Mouse (Mus musculus) layer of hippocampus, postnatal 36 days (tissue): ENCODE data around the gene Slc20a1. TPM values are rescaled to one million over a fixed set of nuclear protein-coding genes. Genes with fewer than 3 reads are reported as not detected.

Experiments used
- DNase-seq, 2 experiments: peaks; one replicate each; pipeline ENCODE4 v3.0.0; 2022
- total RNA-seq, 2 experiments: library from RNA; stranded (reverse); gene quantifications; 2 replicates each; pipeline ENCODE4 v1.2.3; 2021

The Slc20a1 gene
- total RNA-seq, 2 experiments from 2014 or later = 115 to 119 TPM

DNA sequence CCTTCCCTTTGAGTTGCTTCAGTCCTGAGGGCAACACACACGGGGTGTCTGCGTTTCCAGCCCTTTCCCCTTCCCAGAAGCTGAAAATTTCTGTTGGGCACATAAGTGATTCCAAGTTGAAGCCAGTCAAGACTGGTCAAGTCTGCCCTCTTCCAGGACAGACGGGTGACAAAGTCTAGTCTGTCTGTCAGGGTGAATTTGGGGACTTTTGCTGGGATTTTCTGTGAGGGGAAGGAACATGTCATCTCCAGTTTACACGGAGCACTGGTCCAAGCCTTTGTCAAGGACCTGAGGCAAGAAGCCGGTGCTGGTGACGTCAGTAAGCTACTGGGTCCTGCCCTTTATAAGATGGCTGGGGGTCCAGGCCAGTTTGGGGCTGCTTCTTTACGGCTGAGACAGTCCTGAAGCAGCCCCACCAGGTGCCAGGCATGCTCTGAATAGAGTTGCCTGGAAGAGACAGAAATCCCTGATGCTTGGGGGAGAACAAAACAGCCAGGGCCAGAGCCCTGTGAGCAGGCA, 28.5 kb downstream of the Slc20a1 start:
- DNase-seq = no peak

DNA sequence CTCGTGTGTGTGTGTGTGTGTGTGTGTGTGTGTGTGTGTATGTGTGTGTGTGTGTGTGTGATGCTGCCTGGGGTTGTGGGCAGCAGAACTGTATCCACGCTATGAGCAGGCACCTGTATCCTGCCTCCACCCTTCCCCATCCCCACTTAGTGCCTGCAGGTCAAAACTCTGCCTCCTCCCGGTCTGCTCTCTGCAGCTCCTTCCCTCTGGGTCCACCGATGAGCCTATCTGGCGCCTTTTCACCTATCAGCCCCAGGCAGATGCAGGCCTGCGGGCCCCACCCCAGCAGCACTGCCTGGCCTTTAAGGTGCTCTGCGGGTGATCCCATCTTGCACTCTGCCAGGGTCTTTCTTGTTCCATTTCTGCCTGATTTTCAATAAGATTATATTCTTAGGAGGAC, 29.1 kb downstream of the Slc20a1 start:
- no peak for DNase-seq

DNA sequence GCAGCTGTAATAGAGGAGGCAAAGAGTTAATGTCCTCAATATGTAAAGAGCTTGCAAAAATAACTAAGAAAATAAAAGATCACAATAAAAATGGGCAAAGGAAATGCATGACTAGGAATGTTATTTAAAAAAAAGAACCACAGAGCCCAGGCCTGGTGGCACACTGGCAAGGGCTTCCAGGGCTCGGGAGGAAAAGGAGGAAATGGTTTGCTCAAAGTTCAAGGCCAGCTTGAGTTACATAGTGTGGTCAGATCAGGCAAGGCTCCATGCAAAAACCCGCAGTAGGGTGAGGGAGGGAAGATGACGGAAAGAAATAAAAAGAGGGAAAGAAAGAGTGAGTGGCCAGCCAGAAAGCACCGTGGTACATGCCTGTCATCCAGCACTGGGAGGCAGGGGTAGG, 30.0 kb downstream of the Slc20a1 start:
- no peak for DNase-seq

DNA sequence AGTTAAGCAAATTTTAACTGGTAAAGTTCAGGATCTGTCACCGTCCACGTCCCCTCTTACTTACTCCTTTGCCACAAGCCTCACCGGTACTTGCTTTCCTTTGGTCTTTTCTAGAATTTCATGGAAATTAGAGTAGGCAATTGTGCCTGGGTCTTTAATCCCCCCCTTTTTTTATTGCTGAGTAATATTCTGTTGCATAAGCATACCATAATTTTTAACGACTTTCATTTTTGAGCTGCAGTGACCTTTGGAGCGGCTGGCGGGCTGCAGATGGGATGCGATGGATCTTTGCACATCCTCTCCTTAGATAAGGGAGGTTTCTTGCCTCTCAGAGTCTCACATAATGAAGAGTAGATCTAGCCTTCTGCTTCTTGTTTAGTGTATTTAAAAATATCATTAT, 30.8 kb downstream of the Slc20a1 start:
- DNase-seq = no peak

DNA sequence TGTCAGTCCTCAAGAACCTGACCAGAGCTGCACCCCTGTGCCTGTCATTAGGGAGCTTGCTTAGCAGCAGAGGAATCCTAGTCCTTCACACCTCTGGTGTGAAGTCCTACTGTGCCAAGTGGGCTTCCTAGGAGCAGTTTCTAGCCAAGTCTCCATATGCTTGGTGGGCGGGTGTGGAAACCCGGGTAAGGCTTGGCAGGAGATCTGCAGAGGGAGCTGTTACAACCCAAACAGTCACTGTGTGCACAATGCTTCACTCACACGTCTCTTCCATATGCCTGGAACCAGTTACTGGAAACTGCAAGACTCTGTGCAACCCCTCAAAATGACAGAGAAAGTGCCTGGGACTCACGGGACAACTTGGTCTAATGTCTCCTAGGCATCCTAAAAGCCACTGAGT, 33.5 kb downstream of the Slc20a1 start:
- DNase-seq = peak; percentile 79 to 82

DNA sequence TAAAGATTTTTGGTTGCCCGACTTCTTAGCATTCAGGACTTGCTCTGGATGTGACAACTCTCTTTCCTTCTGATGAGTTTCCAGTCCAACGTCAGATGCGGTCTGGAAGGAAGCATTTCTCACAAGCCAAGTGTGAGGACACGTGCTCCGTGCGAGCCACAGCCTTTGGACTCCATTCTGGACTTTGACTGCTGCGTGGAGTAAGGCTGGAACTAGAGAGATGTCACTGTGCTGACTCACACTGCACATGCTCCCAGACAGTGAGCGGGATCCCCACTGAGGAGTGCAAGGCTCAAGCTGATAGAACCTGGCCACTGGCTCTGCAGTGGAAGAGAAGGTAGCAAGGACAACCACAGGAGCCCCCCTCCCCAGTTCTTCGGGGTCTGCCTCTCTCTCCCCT, 33.9 kb downstream of the Slc20a1 start:
- DNase-seq = no peak

DNA sequence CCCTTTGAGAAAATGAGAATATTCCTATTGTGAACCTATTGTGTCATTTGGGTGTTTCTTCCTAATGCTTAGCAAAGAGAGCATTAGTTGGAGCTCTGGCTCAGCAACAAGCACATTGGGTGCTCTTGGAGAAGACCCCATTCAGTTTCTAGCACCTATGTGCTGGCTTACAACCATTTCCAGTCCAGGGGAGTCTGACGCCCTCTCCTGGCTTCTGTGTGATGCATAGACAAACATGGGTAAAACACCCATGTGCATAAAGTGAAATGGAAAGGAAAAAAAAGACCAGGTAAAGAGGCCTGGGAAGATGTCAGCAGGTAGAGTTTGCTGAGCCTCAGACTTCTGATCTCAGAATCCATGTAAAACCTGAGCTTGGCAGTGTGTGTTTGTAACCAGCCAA, 34.7 kb downstream of the Slc20a1 start:
- DNase-seq = no peak

DNA sequence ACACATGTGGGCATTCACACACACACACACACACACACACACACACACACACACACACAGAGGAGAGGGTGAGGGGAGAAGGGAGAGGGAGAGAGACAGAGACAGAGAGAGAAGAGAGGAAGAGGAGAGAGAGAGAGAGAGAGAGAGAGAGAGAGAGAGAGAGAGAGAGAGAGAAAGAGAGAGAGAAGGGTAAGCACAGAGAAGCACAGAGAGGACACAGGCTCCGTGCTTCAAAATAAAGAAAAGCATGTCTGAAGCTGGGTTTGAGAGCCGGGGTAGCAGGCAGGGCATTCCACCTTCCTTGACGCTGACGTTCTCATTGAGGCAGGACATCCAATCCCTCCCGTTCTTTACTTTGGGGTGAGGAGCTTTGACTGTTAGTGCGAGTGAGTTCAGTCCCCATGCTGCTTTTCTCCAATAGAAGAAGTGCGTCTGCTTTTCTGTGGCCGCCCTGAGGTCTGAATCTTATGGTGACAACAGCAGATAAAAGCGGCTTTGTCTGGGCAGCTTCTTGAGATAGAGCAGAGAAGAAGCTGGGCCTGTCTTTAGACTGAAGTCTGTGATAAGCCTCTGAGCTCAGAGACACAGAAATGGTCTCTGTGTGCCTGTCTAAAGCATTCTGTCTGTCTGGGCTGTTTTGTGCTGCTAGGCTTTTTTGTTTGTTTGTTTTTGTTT, 35.4 kb downstream of the Slc20a1 start:
- DNase-seq = no peak

DNA sequence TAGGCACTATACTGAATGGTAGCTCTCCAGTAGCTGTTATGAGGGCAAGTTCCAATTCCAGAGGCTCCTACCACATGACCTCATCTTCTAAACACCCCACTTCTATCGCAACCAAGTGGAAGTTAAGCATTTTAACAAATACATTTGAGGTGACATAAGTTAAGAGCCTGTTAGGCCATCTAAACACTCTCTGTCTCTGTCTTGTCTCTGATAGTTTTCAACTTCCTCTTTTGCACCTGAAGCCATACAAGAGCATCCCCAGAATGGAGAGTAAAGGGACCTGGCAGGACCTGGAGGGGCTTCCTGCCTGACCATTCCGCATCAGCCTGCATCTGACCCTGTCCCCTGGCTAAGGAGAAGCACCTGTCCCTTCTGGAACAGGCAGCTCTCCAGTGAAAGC, 36.2 kb downstream of the Slc20a1 start:
- DNase-seq = no peak

DNA sequence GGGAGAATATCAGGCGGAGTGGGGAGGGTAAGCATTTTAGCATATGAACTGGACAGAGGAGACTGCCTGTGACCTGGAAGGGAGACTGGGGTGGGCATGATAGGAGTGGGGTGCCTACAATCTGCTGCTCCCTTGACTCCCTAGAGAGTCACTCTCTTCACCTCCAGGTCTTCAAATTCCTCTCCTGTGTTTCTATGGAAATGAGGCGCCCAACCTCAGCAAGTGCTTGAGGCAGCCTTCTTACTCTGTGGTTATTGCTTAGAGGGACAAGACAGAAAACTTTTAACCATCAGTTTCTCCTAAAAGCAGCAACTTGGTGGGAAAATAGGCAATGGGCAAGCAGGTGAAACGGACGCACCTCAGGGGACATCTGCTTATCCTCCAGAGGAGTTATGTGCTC, 38.0 kb downstream of the Slc20a1 start:
- DNase-seq = no peak

DNA sequence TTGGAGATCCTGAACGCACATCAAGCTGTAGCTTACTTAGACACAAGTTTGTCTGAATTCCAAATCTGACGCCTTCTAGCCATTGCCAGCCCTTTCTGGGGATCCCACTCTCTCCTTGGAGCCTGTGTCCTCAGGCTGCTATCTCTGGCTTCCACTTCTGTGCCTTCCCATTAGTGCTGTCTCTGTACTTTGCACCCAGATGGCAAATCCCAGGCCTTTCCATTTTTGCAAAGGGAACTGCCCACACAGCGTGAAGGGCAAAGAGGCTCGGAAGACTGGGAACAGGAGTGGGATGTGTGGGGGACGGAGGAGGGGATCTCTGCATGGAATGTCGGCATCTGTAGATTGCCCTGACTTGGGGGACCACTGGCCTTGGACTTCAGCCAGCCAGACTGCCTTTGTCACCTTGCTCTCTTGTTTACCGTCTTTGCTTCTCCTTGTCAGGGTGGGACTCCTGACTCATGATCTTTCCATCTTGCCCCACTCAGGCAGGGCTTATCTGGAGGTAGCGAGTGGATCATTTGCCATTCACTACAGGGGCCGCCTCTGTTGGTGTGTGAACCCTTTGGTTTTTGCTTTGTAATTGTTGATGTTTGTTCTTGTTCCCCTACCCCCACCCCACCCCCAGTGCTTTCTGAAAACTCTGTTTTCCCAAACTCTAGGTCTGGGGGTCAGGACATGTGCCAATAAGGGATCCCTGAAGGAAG, 42.3 kb downstream of the Slc20a1 start:
- DNase-seq = peak in 1 of 2 experiments; percentile 40

DNA sequence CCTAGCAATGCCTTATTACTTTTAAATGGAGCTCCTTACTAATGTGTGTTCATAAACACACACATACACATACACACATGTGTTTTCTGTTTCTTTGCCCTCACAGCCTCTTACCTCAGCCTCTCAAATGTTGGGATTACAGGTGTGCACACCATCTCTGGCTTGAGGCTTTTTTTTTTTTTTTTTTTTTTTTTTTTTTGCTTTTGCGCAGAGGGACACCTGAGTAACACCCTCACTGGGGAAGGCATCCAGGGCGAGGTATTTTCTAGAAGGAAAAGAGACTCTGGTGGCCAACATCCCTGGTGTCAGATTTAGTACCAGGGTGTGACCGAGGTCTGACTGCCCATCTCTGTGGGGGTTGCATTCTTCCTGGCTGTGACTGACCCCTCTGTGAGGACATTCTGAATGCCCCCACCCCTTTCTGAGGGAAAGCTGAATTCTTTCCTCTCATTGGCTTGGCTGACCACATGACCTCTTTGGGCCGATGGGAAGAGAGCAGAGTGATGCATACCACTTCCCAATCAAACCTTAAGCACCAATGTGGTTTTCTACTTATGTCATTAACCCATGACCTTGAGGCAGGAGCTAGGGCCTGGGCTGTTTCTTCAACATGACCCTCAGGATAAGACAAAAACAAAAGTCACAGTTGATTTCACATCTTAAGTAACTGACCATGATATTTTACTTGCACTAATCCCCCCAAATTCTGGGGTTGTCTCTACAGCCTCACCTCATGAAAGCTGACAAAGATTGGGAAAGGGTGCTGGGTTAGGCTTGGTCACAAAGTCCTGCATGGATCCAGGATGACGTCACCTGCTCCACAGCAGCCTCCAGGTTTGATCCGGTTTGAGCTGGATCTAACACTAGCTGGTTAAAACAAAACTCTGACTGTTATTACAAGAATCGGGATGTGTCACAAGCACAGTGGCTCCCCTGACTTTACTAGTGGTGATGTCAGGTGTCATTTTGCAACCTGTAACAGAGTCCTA, 43.6 kb downstream of the Slc20a1 start:
- DNase-seq = no peak

DNA sequence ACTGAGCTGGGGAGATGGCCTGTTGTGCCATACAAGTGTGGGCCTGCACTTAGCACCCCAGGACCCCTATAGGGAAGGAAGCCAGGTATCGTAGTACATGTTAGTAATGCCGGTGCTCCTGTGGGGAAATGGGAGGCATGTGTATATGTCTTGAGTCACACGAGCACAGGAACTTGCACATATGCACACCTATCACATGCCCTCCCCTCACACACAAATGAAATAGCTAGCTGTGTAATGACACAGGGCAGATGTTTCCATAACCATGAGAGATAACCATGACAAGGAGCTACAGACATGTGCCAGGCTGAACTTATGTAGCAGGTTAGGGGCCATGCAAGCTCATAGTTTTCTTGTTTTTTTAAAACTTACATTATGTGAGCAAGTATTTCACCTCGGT, 44.4 kb downstream of the Slc20a1 start:
- no peak for DNase-seq

DNA sequence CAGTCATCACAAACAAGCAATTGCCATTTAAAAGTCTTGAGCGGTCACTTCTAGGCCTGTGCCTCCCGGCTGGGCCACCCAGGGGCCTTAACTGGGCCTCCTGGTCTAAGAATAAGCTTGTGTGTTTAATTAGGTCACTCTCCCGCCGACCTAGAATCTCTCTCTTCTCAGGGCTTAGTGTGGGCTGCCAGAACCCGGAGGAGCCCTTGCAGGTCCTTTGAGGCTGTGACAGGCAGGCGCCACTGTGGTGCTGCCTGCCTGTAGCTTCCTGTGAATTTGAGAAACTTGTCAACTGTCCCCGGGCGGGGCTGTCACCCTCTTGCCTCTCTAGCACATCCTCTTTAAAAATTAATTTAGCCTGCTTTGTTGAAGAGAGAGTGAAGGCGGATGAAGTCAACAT, 45.2 kb downstream of the Slc20a1 start:
- DNase-seq = peak; percentile 18 to 27

DNA sequence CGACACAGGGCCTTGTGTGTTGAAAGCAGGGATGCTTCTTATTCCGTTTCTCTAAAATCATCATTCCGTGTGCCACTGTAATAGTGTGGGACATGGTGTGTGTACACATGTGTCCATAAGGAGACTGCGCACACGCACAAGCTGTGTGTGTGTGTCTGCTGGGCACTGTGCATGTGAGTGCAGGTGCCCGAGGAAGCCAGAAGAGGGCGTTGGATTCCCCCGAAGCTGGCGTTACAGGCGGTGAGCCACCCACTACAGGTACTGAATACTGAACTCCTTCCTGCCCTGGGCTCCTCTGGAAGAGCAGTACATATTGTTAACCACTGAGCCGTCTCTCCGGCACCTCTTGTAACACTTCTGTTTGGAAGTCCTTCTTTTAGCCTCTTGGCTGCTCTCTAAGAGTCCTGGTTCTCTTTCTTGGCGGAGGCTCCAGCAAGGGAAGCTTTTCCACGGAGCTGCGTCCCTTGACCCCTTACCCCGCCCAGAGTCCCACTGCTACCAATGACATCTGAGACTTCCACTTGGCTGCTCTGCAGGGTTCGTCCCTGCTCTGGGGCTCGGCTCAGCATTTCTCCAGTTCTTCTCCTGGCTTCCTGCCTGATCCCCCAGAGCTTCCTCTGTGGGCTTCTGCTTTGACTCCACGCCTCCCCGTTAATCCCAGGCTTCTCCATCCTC, 46.0 kb downstream of the Slc20a1 start:
- no peak for DNase-seq

DNA sequence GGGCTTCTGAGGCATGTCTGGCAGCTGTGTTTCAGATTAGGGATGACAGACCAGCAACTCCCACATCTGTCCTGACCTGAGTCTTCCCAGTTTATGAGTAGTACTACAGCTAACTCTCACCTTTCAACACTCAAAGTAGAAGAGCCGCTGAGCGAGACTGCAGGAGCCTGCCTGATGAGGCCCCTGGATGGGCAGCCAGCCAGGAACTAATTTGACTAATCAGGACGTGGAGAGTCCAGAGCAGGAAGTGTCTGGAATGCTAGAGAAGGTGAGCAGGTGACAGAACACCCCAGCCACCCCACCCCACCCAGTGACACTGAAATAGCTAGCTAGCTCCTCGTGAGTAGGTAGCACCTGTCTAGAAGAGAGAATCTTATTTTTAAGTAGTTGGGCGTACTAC, 47.1 kb downstream of the Slc20a1 start:
- no peak for DNase-seq

DNA sequence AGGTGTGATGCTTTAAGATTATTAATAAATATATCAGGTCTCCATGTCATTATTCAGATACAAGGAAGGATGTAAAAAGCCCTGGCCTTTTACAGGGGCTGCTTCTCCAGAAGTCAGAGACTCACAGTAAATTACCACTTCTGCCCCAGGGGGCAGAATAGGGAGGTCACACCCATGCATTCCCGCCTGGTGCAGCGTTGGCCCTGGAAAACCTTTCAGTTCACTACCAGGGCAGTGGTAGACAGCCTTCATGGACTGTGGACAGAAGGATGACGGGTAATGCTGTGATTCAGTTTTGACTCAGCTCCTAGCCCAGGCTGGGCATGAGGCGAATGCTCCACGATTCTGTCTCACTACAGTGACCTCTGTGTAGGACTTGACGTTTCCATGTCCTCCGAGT, 47.9 kb downstream of the Slc20a1 start:
- DNase-seq = no peak

DNA sequence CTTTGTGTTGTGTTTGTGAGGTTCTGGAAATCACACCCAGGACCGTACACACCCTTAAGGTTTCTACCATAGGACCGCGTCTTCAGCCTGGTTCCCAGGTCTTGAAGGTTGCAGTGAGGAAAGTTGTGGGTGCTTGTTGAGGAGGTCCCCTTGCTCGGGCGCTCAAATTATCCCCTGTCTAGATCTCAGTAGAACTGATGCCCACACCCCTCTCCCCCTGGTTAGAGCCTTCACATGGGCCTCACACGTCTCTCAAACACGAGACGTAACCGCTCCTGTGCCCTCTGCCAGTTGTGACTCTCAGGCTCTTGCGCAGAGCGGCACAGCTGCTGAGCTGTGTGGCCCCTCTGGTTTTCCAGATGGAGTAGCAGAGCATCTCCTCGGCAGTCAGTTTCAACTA, 48.4 kb downstream of the Slc20a1 start:
- no peak for DNase-seq

DNA sequence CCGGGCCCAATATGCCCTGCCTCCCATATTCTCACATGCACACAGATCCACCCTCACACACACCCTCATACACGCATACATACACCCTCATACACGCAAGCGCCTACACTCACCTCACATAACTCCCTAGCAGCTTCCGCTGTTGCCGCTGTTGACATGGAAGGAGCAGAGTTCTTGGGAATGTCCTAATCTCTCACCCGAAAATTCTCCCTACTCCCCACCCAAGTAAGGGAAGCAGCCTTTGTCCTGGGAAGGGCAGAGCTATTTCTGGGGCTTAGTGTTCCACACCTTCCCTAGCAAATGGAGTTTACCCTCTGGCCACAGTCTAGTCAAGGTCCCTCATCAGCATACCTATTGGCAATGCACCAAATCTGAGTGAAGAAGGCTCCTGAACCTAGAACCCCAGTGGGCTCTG, 49.1 kb downstream of the Slc20a1 start:
- DNase-seq = no peak

DNA sequence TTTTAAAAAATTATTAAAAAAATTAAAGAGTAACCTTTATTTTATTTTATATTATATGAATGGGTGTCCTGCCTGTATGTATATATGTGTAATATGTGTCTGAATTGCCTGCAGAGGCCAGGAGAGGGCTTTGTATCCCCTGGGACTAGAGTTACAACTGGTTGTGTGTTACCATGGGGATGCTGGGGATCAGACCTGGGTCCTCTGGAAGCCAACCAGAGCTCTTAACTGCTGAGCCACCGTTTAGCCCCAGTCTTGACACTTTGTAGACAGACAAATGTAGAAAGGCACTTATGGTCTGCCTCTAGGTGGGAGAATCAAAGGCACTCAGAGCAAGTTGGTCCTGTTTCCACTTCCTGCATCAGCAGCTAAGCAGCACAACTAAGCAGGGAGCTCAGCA, 50.8 kb downstream of the Slc20a1 start:
- DNase-seq = no peak

DNA sequence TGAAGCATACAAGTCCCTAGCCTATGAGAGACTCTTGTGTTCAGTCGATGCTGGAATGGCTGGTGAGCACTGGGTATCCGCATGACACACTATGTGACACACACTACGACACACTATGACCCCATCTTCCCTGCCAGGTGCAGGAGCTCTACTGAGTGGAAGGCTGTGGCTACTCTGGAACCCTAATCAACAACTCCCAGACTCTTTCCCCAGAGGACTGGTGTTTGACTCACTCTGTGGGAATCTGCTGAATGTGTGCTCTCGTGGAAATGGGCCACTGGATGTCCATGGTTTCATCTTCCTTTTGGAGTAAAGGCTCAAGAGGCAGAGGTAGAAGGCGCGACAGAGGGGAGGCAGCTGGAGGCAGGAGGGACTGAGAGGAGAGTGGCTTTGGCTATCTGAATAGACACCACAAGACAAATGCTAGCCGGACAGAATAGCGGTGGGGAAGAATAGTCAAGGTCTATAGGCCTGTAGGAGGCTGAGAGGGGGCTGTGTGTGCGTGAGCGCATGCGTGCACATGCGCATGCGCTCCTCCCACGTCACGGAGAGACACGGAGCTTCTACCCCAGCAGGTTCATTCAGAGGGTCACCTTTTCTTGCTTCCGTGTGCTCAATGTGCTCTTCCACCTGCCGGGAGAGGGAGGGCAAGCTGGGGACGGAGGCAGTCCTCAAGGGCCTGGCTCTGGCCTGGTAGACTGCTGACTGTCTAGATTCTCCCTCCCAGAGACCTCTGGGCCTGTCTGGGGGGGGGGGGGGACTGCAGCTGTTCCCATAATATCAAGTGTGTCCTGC, 54.5 kb downstream of the Slc20a1 start:
- no peak for DNase-seq

DNA sequence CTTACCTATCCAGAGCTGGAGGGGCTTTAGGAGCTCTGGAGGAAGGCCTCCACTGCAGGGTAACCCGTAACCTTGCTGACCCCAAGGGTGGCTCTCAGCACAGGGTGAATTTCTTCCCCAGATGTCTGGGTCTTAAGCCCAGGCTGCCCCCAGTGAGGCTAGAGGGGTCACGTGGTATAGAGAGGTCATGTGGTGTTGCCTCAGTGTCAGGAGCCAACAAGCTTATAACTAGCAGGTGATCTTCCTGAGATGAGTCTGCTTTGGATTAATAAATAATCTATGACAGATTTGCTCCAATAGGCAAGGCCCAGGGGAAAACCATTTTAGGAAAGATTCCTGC, 55.0 kb downstream of the Slc20a1 start:
- no peak for DNase-seq
